Mouse (Mus musculus): ENCODE measurements around the gene Bcl7c. TPM values are rescaled to one million over a fixed set of nuclear protein-coding genes. Genes with fewer than 3 reads are reported as not detected.
A peak's percentile ranks its signal among the peaks of the same experiment; 100 is the strongest.

Gene Bcl7c
- polyA plus RNA-seq (2016; fragmentation: Nextera tagmentation; extraction: Ambion mirVana) = 43.3 and 49.5 TPM in 2 replicates

GRCm38 (mm10) chr7:127708207-127709078, at the start of gene Bcl7c:
TSS of gene Bcl7c (minus strand) at chr7:127708933.
- Histone ChIP-seq H3K36me3 (peaks cover 31% of the 10 kb centered on the region), H3K4me2 (peak within 1 kb of the TSS; percentile 72), H3K9me3 (replicated peaks) (no peaks in the 10 kb centered on the region), H3K27me3 (replicated peaks) (no peaks in the 10 kb centered on the region), H3K9ac (peak within 1 kb of the TSS; percentile 82), H3K27ac (ENCODE audit: poor library complexity, severe bottlenecking) (peak within 1 kb of the TSS; percentile 97), H3K4me1 (replicated peaks) (peaks cover 29% of the 10 kb centered on the region), H3K4me3 (peak within 1 kb of the TSS; percentile 74)
- ATAC-seq (ENCODE audit: insufficient number of reproducible peaks, low FRiP score) = peak; percentile 94
- under 1% methylated on average over 84 of the region's 90 CpGs for WGBS

- Histone ChIP-seq H3K4me1 (replicated peaks) (no peaks in the 10 kb centered on the region), H3K9me3 (replicated peaks) (no peaks in the 10 kb centered on the region), H3K36me3 (peaks cover 90% of the 10 kb centered on the region), H3K27ac (ENCODE audit: poor library complexity, severe bottlenecking) (no peak overlapping the region), H3K27me3 (replicated peaks) (peaks cover 66% of the 10 kb centered on the region), H3K4me2 (no peak overlapping the region), H3K4me3 (no peak overlapping the region), H3K9ac (no peak overlapping the region)
- ATAC-seq (ENCODE audit: insufficient number of reproducible peaks, low FRiP score) = no peak
- WGBS = 83% methylated on average over 7 of the region's 7 CpGs
Measured at GRCm38 (mm10) chr7:127753741-127754140, 45.0 kb upstream of the Bcl7c start.

GRCm38 (mm10) chr7:127753158-127753557, 44.4 kb upstream of the Bcl7c start:
- Histone ChIP-seq H3K27me3 (replicated peaks) (peaks cover 61% of the 10 kb centered on the region), H3K9ac (no peak overlapping the region)

GRCm38 (mm10) chr7:127752069-127752468, 43.3 kb upstream of the Bcl7c start:
- Histone ChIP-seq H3K27ac (ENCODE audit: poor library complexity, severe bottlenecking) (no peak overlapping the region), H3K4me3 (no peak overlapping the region), H3K4me2 (no peak overlapping the region), H3K27me3 (replicated peaks) (peaks cover 50% of the 10 kb centered on the region), H3K36me3 (peaks cover 83% of the 10 kb centered on the region), H3K9ac (no peak overlapping the region), H3K9me3 (replicated peaks) (no peaks in the 10 kb centered on the region), H3K4me1 (replicated peaks) (peaks cover 16% of the 10 kb centered on the region)
- ATAC-seq (ENCODE audit: insufficient number of reproducible peaks, low FRiP score) = no peak
- 88% methylated on average over 27 of the region's 27 CpGs for WGBS

More at GRCm38 (mm10) chr7:127753158-127753557, 44.4 kb upstream of the Bcl7c start:
- 80% methylated on average over 5 of the region's 5 CpGs for WGBS
- H3K4me2 ChIP-seq = no peak overlapping the region
- no peak for ATAC-seq (ENCODE audit: insufficient number of reproducible peaks, low FRiP score)
- H3K27ac ChIP-seq (ENCODE audit: poor library complexity, severe bottlenecking) = no peak overlapping the region
- H3K9me3 ChIP-seq (replicated peaks) = no peaks in the 10 kb centered on the region
- peaks cover 90% of the 10 kb centered on the region for H3K36me3 ChIP-seq
- peaks cover 6% of the 10 kb centered on the region; the same call in 1 of the 2 replicates for H3K4me1 ChIP-seq (replicated peaks)
- no peak overlapping the region for H3K4me3 ChIP-seq

- Histone ChIP-seq H3K27ac (ENCODE audit: poor library complexity, severe bottlenecking) (no peak overlapping the region), H3K36me3 (peaks cover 78% of the 10 kb centered on the region), H3K27me3 (replicated peaks) (peaks cover 46% of the 10 kb centered on the region), H3K9me3 (replicated peaks) (no peaks in the 10 kb centered on the region), H3K9ac (no peak overlapping the region), H3K4me1 (replicated peaks) (peaks cover 19% of the 10 kb centered on the region), H3K4me3 (no peak overlapping the region), H3K4me2 (no peak overlapping the region)
- 87% methylated on average over 5 of the region's 5 CpGs for WGBS
- ATAC-seq (ENCODE audit: insufficient number of reproducible peaks, low FRiP score) = no peak
Measured at GRCm38 (mm10) chr7:127751619-127752018, 42.9 kb upstream of the Bcl7c start.

GRCm38 (mm10) chr7:127750131-127751127, 41.7 kb upstream of the Bcl7c start:
- Histone ChIP-seq H3K4me1 (replicated peaks) (peaks cover 19% of the 10 kb centered on the region), H3K36me3 (peaks cover 70% of the 10 kb centered on the region), H3K27me3 (replicated peaks) (peaks cover 34% of the 10 kb centered on the region; the same call in 1 of the 2 replicates), H3K9me3 (replicated peaks) (no peaks in the 10 kb centered on the region), H3K27ac (ENCODE audit: poor library complexity, severe bottlenecking) (no peak overlapping the region), H3K4me2 (no peak overlapping the region), H3K9ac (no peak overlapping the region), H3K4me3 (no peak overlapping the region)
- ATAC-seq (ENCODE audit: insufficient number of reproducible peaks, low FRiP score) = no peak
- 87% methylated on average over 19 of the region's 19 CpGs for WGBS

- Histone ChIP-seq H3K4me2 (peak overlapping the region; percentile 98; the same call in 1 of the 2 replicates), H3K9me3 (replicated peaks) (no peaks in the 10 kb centered on the region)
Measured at GRCm38 (mm10) chr7:127748235-127748560, 39.5 kb upstream of the Bcl7c start.

GRCm38 (mm10) chr7:127747559-127748234, 39.0 kb upstream of the Bcl7c start:
- no peak for ATAC-seq (ENCODE audit: insufficient number of reproducible peaks, low FRiP score)
- Histone ChIP-seq H3K4me3 (peak overlapping the region; percentile 95), H3K27me3 (replicated peaks) (peaks cover 15% of the 10 kb centered on the region; the same call in 1 of the 2 replicates), H3K4me1 (replicated peaks) (peaks cover 24% of the 10 kb centered on the region), H3K9ac (peak overlapping the region; percentile 92), H3K36me3 (peaks cover 47% of the 10 kb centered on the region), H3K4me2 (peak overlapping the region; percentile 98), H3K27ac (ENCODE audit: poor library complexity, severe bottlenecking) (no peak overlapping the region), H3K9me3 (replicated peaks) (no peaks in the 10 kb centered on the region)
- WGBS = 63% methylated on average over 6 of the region's 6 CpGs

More at GRCm38 (mm10) chr7:127748235-127748560, 39.5 kb upstream of the Bcl7c start:
- Histone ChIP-seq H3K36me3 (peaks cover 52% of the 10 kb centered on the region), H3K27ac (ENCODE audit: poor library complexity, severe bottlenecking) (no peak overlapping the region), H3K4me3 (peak overlapping the region; percentile 95; the same call in 1 of the 2 replicates), H3K27me3 (replicated peaks) (peaks cover 16% of the 10 kb centered on the region; the same call in 1 of the 2 replicates), H3K4me1 (replicated peaks) (peaks cover 24% of the 10 kb centered on the region), H3K9ac (0 out of 2 replicates have a peak overlapping the region, but pooled peaks have one; percentile 16)
- no peak for ATAC-seq (ENCODE audit: insufficient number of reproducible peaks, low FRiP score)
- WGBS = 94% methylated on average over 28 of the region's 28 CpGs

GRCm38 (mm10) chr7:127746494-127747491, 38.1 kb upstream of the Bcl7c start:
- WGBS = under 1% methylated on average over 44 of the region's 62 CpGs

More at GRCm38 (mm10) chr7:127746494-127747491, 38.1 kb upstream of the Bcl7c start:
- peak; percentile 29 for ATAC-seq (ENCODE audit: insufficient number of reproducible peaks, low FRiP score)
- peaks cover 15% of the 10 kb centered on the region; the same call in 1 of the 2 replicates for H3K27me3 ChIP-seq (replicated peaks)
- peak overlapping the region; percentile 98 for H3K4me2 ChIP-seq
- peaks cover 24% of the 10 kb centered on the region for H3K4me1 ChIP-seq (replicated peaks)
- peaks cover 39% of the 10 kb centered on the region for H3K36me3 ChIP-seq
- peak overlapping the region; percentile 83 for H3K27ac ChIP-seq (ENCODE audit: poor library complexity, severe bottlenecking)
- H3K4me3 ChIP-seq = peak overlapping the region; percentile 95
- no peaks in the 10 kb centered on the region for H3K9me3 ChIP-seq (replicated peaks)
- H3K9ac ChIP-seq = peak overlapping the region; percentile 92
